ENCODE assay signal across 8 mouse cellular contexts in the genomic region with DNA sequence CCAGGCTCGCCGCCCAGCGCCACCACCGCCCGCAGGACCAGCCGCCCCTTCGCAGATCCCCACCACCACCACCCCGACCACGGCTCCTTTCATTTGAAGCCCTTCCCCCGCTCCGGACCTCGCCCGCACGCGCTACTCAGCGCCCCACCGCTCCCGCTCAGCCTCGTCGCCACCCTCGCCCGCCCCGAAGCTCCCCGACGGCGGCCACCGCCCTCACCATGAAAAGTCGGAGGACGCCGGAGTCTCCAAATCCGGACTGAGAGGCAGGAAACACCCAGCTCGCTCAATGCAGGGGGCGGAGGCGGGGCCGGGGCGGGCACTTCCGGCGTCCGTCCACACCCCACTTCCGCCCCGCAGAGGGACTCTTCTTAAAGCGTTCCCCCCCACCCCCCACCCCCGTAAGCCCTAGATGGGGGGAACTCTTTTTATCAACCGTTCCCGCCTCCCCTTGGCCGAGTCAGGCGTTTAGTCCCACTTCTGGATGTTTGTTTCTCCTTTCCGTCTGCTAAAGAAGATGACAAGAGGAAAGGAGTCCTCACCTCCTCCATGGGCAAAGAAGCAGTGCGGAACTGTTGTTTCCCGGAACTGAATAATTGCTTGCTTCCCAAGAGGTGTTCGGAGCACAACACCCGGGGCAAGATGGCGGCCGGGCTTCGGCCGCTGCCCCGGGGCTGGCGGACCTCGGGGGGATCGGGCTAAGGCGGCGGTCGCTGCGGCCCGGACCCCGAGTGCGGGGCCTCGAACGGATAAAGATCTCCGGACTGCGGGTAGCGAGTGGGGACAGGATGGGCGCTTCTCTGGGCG. TPM values are rescaled to one million over a fixed set of nuclear protein-coding genes. Genes with fewer than 3 reads are reported as not detected.
DNase-seq lines count a peak whose midpoint lies in the region; ATAC-seq lines count a peak whose summit lies in the region.

A gene (minus strand): TSS at position 300 of the 804 bp plus-strand sequence.
A gene (plus strand): TSS at position 399 of the 804 bp plus-strand sequence.

- peaks cover 36% of the 10 kb centered on the region for H3K36me3 ChIP-seq in heart, embryonic 13.5 days
- peaks cover 23% of the 10 kb centered on the region for H3K36me3 ChIP-seq in liver, embryonic 13.5 days
- H3K36me3 ChIP-seq in stomach, embryonic 16.5 days (ENCODE audit: control insufficient read depth, insufficient read depth, low read length): 0 out of 2 replicates have a peak, but pooled peaks cover 4% of the 10 kb centered on the region

- no peaks in the 10 kb centered on the region for H3K9me3 ChIP-seq in heart, embryonic 13.5 days
- H3K9me3 ChIP-seq in liver, embryonic 13.5 days (replicated peaks): no peaks in the 10 kb centered on the region
- no peaks in the 10 kb centered on the region for H3K9me3 ChIP-seq in stomach, embryonic 16.5 days (replicated peaks; ENCODE audit: control insufficient read depth, low read length)

- H3K4me1 ChIP-seq in brown adipose tissue, adult 24 weeks (ENCODE audit: control insufficient read depth, insufficient read depth, insufficient read length, low read length): peaks cover 11% of the 10 kb centered on the region
- peaks cover 65% of the 10 kb centered on the region for H3K4me1 ChIP-seq in heart, embryonic 13.5 days
- H3K4me1 ChIP-seq in liver, embryonic 13.5 days (replicated peaks): peaks cover 61% of the 10 kb centered on the region
- H3K4me1 ChIP-seq in stomach, embryonic 16.5 days (ENCODE audit: control insufficient read depth, insufficient read depth, low read length): peaks cover 51% of the 10 kb centered on the region

- no peaks in the 10 kb centered on the region for H3K27me3 ChIP-seq in heart, embryonic 13.5 days (replicated peaks)
- H3K27me3 ChIP-seq in liver, embryonic 13.5 days: no peaks in the 10 kb centered on the region
- H3K27me3 ChIP-seq in stomach, embryonic 16.5 days (ENCODE audit: control insufficient read depth, insufficient read depth, low read length): no peaks in the 10 kb centered on the region

- under 1% methylated on average over 73 of the region's 74 CpGs for WGBS in heart, embryonic 13.5 days
- under 1% methylated on average over 74 of the region's 74 CpGs for WGBS in liver, embryonic 13.5 days (ENCODE audit: insufficient replicate concordance)
- under 1% methylated on average over 74 of the region's 74 CpGs for WGBS in stomach, embryonic 16.5 days

- H3K9ac ChIP-seq in heart, embryonic 13.5 days: peak within 1 kb of the TSS; percentile 98
- H3K9ac ChIP-seq in liver, embryonic 13.5 days: peak within 1 kb of the TSS; percentile 92
- H3K9ac ChIP-seq in stomach, embryonic 16.5 days (ENCODE audit: low read length): peak within 1 kb of the TSS; percentile 96

- H3K4me2 ChIP-seq in heart, embryonic 13.5 days: peak within 1 kb of the TSS; percentile 95
- peak within 1 kb of the TSS; percentile 97 for H3K4me2 ChIP-seq in liver, embryonic 13.5 days
- peak within 1 kb of the TSS; percentile 89 for H3K4me2 ChIP-seq in stomach, embryonic 16.5 days (ENCODE audit: low read depth, low read length)

- peak; percentile 88 for ATAC-seq in heart, embryonic 13.5 days (ENCODE audit: extremely low read depth, insufficient number of reproducible peaks, low FRiP score, low TSS enrichment)
- ATAC-seq in liver, embryonic 13.5 days (ENCODE audit: low read depth): peak; percentile 95
- peak; percentile 95 for ATAC-seq in stomach, embryonic 16.5 days (ENCODE audit: insufficient read depth, low FRiP score)

- peak within 1 kb of the TSS; percentile 92 for H3K4me3 ChIP-seq in brown adipose tissue, adult 24 weeks (ENCODE audit: insufficient read depth, low read depth, low read length)
- H3K4me3 ChIP-seq in heart, embryonic 13.5 days: peak within 1 kb of the TSS; percentile 94
- H3K4me3 ChIP-seq in liver, embryonic 13.5 days (replicated peaks): peak within 1 kb of the TSS; percentile 80
- H3K4me3 ChIP-seq in stomach, embryonic 16.5 days (replicated peaks; ENCODE audit: low read length): peak within 1 kb of the TSS; percentile 71

- peak; percentile 94 for DNase-seq in CD4-positive, CD25-positive, alpha-beta regulatory T cell, adult 2 months (ENCODE audit: low read depth, low spot score)
- peak; percentile 28 for DNase-seq in fat pad, adult 2 months (ENCODE audit: extremely low read depth, low read depth, low spot score)
- DNase-seq in kidney, postnatal 10 days: peak; percentile 94
- peak; percentile 81 for DNase-seq in liver, embryonic 13.5 days
- DNase-seq in neural tube, embryonic 10.5 days (ENCODE audit: extremely low spot score, low spot score): peak; percentile 92

- H3K27ac ChIP-seq in brown adipose tissue, adult 24 weeks (replicated peaks; ENCODE audit: low read depth, low read length): peak within 1 kb of the TSS; percentile 99
- peak within 1 kb of the TSS; percentile 92 for H3K27ac ChIP-seq in heart, embryonic 13.5 days (replicated peaks)
- H3K27ac ChIP-seq in liver, embryonic 13.5 days: peak within 1 kb of the TSS; percentile 94
- peak within 1 kb of the TSS; percentile 93 for H3K27ac ChIP-seq in stomach, embryonic 16.5 days (ENCODE audit: low read length)

RNA-seq across cellular contexts. Expression of the first gene that starts in this region (rescaled TPM):
- polyA plus RNA-seq in brown adipose tissue, adult 24 weeks (2012; ENCODE audit: insufficient read depth, insufficient read length, missing spikeins): 21.5 and 25.5 TPM in 2 replicates
- 87.9 and 93.7 TPM in 2 replicates for polyA plus RNA-seq in heart, embryonic 13.5 days (2015; fragmentation: Nextera tagmentation; extraction: Ambion mirVana)
- 23.3 and 26.1 TPM in 2 replicates for polyA plus RNA-seq in liver, embryonic 13.5 days (2015; fragmentation: Nextera tagmentation; extraction: Ambion mirVana)
- 145 and 161 TPM in 2 replicates for polyA plus RNA-seq in stomach, embryonic 16.5 days (2015; fragmentation: Nextera tagmentation; extraction: Ambion mirVana)

RNA-seq across cellular contexts. Expression of the second gene that starts in this region (rescaled TPM):
- polyA plus RNA-seq in brown adipose tissue, adult 24 weeks (2012; ENCODE audit: insufficient read depth, insufficient read length, missing spikeins): 47.6 and 51.4 TPM in 2 replicates
- 37.6 and 41.1 TPM in 2 replicates for polyA plus RNA-seq in heart, embryonic 13.5 days (2015; fragmentation: Nextera tagmentation; extraction: Ambion mirVana)
- polyA plus RNA-seq in liver, embryonic 13.5 days (2015; fragmentation: Nextera tagmentation; extraction: Ambion mirVana): 14.5 and 16.2 TPM in 2 replicates
- 42.5 and 48.1 TPM in 2 replicates for polyA plus RNA-seq in stomach, embryonic 16.5 days (2015; fragmentation: Nextera tagmentation; extraction: Ambion mirVana)

Comparison
In these comparisons a context has a peak if more than half of its experiments do, and no peak if none do; other contexts are left out.
1. Peak in every context shown above with its lines: DNase-seq, ATAC-seq, H3K4me3 ChIP-seq and H3K27ac ChIP-seq.
2. DNase-seq: peak in every context shown above with its lines; median percentile 94 in CD4-positive, CD25-positive, alpha-beta regulatory T cell, adult 2 months; 94 in kidney, postnatal 10 days; 92 in neural tube, embryonic 10.5 days; 81 in liver, embryonic 13.5 days; 28 in fat pad, adult 2 months.